Mouse (Mus musculus) forebrain, embryonic 13.5 days (tissue): Measurements from ENCODE around the gene Phtf2. TPM values are rescaled to one million over a fixed set of nuclear protein-coding genes. Genes with fewer than 3 reads are reported as not detected.
A peak's percentile ranks its signal among the peaks of the same experiment; 100 is the strongest.

Experiments used
- ATAC-seq: fragments of 200-750 bp; cut with Nextera tagmentation; 2 replicates; pipeline ENCODE4 v1.8.0; 2017
- H3K27ac ChIP-seq: fragments of 300-500 bp; sonication (generic); 2 replicates; pipeline ENCODE4 v1.5.1; 2015; ENCODE audit warnings: inconsistent platforms, mild to moderate bottlenecking, moderate library complexity
- H3K27me3 ChIP-seq: fragments of 300-500 bp; sonication (generic); 2 replicates; pipeline ENCODE4 v1.6.1; 2015; ENCODE audit warnings: mild to moderate bottlenecking, inconsistent platforms
- H3K36me3 ChIP-seq: fragments of 300-500 bp; sonication (generic); 2 replicates; pipeline ENCODE4 v1.6.1; 2015; ENCODE audit warnings: mild to moderate bottlenecking, inconsistent platforms; ENCODE audit not compliant: poor library complexity, severe bottlenecking
- H3K4me1 ChIP-seq: fragments of 300-500 bp; sonication (generic); 2 replicates; pipeline ENCODE4 v1.6.1; 2015; ENCODE audit warnings: inconsistent platforms
- H3K4me2 ChIP-seq: fragments of 300-500 bp; sonication (generic); 2 replicates; pipeline ENCODE4 v1.6.1; 2015; ENCODE audit warnings: inconsistent platforms, mild to moderate bottlenecking, moderate library complexity
- H3K4me3 ChIP-seq: fragments of 300-500 bp; sonication (generic); 2 replicates; pipeline ENCODE4 v1.5.1; 2015; ENCODE audit warnings: mild to moderate bottlenecking, inconsistent platforms
- H3K9ac ChIP-seq: fragments of 300-500 bp; sonication (generic); 2 replicates; pipeline ENCODE4 v1.6.1; 2015; ENCODE audit warnings: mild to moderate bottlenecking, inconsistent platforms
- H3K9me3 ChIP-seq: fragments of 300-500 bp; sonication (generic); replicated peaks from 2 replicates; pipeline ENCODE4 v1.6.1; 2016; ENCODE audit warnings: inconsistent platforms
- WGBS: fragments of 180-500 bp; shearing (Covaris S2); methylation state at CpG from one replicate; pipeline ENCODE4 v1.1.7; 2015; 5-methylcytosine and 5-hydroxymethylcytosine counted together
- polyA plus RNA-seq: library from polyadenylated mRNA; unstranded; fragments of >200 nt; fragmentation: Nextera tagmentation; extraction: Ambion mirVana; gene quantifications from 2 replicates; pipeline ENCODE4 v1.2.1, GENCODE M21; 2015

Gene Phtf2
- polyA plus RNA-seq, 1 experiment from 2014 or later: 20.7 TPM

DNA sequence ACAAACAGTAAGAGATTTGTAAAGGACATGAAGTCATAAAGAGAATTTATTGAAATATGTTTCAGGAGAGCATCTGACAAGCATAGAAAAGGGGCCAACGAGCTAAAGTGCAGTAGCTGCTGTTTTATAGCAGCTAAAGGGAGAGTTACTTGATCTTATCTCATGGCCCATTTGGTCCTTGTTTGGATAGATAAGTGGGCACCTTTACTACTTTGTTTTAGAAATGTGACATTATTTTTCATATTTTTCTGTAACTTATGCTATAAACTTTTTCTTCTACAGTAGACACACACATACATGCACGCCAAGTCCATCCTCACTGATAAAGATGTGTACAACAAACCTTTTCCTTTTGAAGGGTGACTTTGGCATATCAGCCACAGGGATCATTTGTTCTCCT, 23.5 kb upstream of the Phtf2 start:
- H3K36me3 ChIP-seq: peaks cover 30% of the 10 kb centered on the region
- no peak overlapping the region for H3K4me3 ChIP-seq
- H3K9me3 ChIP-seq: no peaks in the 10 kb centered on the region
- H3K9ac ChIP-seq: no peak overlapping the region
- no peak for ATAC-seq
- no peaks in the 10 kb centered on the region for H3K4me1 ChIP-seq
- no peak overlapping the region for H3K4me2 ChIP-seq
- H3K27ac ChIP-seq: no peak overlapping the region
- 96% methylated on average over 2 of the region's 2 CpGs for WGBS
- no peaks in the 10 kb centered on the region for H3K27me3 ChIP-seq

DNA sequence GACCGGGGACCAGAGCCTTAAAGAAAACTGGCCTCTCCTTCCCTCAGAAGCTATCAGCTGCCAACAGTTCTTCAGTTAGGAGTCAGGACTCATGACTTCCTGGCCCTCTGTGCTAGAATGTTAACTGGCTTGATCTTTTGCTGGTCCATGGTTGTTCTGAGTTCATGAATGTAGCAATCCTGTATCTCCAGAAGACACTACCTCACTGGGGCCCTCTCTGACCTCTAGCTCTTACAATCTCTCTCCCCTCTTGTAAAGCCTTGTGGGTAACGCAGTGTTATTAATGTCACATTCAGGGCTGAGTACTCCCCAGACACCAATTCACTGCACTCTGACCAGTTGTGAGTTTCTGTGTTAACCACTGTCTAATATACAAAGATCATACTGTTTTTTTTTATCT, 22.7 kb upstream of the Phtf2 start:
- Histone ChIP-seq H3K4me3 (no peak overlapping the region), H3K4me1 (no peaks in the 10 kb centered on the region), H3K9ac (no peak overlapping the region), H3K36me3 (peaks cover 30% of the 10 kb centered on the region), H3K27ac (no peak overlapping the region), H3K4me2 (no peak overlapping the region), H3K27me3 (no peaks in the 10 kb centered on the region), H3K9me3 (no peaks in the 10 kb centered on the region)
- no peak for ATAC-seq
- WGBS: 91% methylated on average over 2 of the region's 2 CpGs

DNA sequence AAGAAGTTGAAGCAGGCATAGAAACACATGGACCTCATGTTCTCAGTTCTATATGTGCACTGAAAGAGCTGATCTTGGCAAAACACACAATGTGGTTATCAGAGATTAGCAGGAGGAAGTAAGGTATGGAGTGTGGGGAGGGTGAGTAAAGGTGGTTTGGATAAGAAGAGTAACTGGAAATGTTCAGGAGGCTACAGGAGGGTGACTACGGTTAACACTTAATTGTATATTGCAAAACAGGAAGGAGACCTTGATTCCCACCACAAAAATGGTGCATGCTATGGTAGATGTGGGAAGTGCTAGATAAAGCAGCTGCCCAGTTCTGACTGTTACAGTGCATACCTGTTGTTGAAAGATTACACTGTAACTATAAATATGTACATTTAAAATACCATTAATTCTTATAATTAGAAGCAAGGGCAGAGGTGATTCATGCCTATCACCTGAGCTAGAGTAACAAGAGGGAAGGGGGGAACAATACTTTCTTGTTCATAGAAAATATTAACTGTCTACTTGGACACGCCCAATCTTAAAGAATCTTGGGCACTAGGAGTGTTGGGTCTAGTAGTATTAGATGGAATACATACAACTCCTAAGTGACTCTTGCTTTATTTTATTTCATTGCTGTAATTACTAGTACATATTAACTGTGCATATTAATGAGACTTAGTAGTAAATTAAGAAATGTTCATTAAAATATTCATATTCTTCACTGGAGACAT, 15.7 kb upstream of the Phtf2 start:
- Histone ChIP-seq H3K4me3 (no peak overlapping the region), H3K4me2 (no peak overlapping the region), H3K9me3 (no peaks in the 10 kb centered on the region), H3K4me1 (no peaks in the 10 kb centered on the region), H3K27me3 (no peaks in the 10 kb centered on the region), H3K9ac (no peak overlapping the region), H3K36me3 (peaks cover 32% of the 10 kb centered on the region), H3K27ac (no peak overlapping the region)
- ATAC-seq: no peak
- WGBS: 94% methylated on average over 2 of the region's 2 CpGs

DNA sequence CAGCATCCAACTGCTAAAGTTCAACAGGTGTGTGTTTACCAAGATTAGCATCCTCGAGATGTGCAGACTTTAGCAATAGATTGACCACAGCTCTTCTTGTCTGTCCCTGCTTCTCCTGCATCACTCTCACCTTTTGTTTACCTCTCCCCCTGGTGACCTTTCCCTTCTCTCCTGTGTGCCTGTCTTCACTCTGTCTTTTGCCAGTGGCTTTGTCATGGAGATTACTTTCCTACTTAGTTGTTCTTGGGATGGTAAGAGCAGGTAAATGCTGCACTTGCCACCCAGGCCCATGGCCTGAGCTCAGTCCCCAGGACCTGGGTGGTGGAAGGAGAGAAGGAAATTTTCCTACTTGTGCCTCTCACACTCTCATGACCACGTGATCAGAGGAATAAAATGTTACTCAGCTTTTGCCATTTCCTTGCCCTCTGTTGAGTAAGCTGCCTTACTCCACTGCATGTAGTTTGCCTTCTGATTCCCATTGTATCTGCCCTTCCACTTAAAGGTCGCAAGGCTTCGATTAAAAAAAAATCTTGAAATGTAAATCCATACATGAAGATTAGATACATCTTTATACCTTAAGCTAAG, 2.2 kb upstream of the Phtf2 start:
- no peak for ATAC-seq
- H3K9me3 ChIP-seq: no peaks in the 10 kb centered on the region
- no peak overlapping the region for H3K4me3 ChIP-seq
- H3K9ac ChIP-seq: no peak overlapping the region
- H3K27me3 ChIP-seq: no peaks in the 10 kb centered on the region
- H3K36me3 ChIP-seq: peaks cover 16% of the 10 kb centered on the region
- H3K4me1 ChIP-seq: peaks cover 21% of the 10 kb centered on the region
- 79% methylated on average over 4 of the region's 4 CpGs for WGBS
- peak overlapping the region; percentile 79 for H3K4me2 ChIP-seq
- H3K27ac ChIP-seq: no peak overlapping the region

DNA sequence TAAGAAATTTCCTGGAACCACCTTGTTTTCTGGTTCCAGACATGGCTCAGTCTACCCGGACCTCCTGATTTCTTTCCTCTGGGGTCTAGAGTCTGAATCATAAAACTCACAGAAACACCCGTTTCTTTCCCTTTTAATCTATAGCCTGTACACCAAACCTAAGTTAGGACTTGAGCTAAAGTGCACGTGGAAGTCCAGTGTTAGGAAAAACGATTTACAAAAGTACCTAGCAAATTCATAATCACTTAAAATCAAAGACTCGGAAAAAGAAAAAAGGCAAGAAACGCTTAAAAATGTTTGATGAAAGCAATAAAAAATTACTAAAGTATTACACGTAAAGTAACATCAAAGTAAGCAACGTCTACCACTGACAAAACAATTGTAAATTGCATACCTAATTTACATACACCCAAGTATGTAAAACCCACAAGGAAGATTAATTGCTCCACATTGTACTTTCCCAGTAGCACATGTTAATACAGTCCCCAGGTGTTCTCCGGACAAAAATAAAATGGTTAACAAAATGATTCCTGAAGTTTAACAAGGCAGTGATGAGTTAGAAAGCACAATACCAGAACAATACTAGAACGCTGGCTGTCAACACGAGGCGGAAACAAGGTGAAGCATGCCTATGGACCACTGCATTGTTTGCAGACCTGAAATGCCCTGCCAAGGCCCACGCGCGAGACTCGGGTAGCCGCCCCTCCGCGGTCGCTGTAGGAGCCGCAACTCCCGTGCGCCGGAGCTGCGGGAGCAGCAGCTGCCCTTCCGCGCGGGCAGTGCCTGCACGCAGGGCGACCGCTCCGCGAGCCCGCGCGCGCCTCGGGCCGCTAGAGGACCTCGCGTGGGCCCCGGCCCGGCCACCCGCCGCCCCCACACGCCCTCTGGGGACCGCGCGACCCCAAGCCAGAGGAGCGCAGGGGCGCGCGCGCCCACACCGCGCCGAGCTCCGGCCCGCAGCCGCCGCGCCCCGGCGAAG, 838 bp downstream of the Phtf2 start:
- peak overlapping the region; percentile 98 for H3K27ac ChIP-seq
- H3K9me3 ChIP-seq: no peaks in the 10 kb centered on the region
- peaks cover 21% of the 10 kb centered on the region for H3K4me1 ChIP-seq
- H3K9ac ChIP-seq: peak overlapping the region; percentile 82
- whole genome bisulfite sequencing: 1% methylated on average over 52 of the region's 64 CpGs
- peak overlapping the region; percentile 68 for H3K4me3 ChIP-seq
- H3K4me2 ChIP-seq: peak overlapping the region; percentile 66
- no peaks in the 10 kb centered on the region for H3K27me3 ChIP-seq
- ATAC-seq: no peak; the same call in 1 of the 2 replicates
- H3K36me3 ChIP-seq: peaks cover 8% of the 10 kb centered on the region

DNA sequence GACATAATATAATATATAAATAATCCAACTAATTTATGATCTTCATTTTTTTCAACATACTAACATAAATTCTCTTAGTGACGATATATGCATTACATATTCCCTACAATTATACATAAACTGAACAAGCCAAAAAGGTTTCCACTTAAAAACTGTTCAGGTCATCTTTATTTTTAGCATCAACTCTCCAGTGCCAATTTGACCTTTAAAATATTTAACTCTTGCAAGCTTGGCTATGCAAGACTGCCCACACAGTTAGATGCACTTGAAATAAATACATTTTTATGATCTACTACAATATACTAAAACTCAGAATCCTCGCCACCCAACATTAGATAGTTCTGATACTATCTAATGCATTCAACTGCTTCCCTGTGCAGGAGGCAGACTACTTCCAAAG, 1.5 kb downstream of the Phtf2 start:
- Histone ChIP-seq H3K27ac (no peak overlapping the region), H3K9me3 (no peaks in the 10 kb centered on the region), H3K4me1 (peaks cover 21% of the 10 kb centered on the region), H3K27me3 (no peaks in the 10 kb centered on the region), H3K9ac (no peak overlapping the region), H3K4me3 (peak overlapping the region; percentile 68), H3K4me2 (peak overlapping the region; percentile 66), H3K36me3 (0 out of 2 replicates have a peak, but pooled peaks cover 1% of the 10 kb centered on the region)
- WGBS: 79% methylated on average over 2 of the region's 2 CpGs
- ATAC-seq: no peak

DNA sequence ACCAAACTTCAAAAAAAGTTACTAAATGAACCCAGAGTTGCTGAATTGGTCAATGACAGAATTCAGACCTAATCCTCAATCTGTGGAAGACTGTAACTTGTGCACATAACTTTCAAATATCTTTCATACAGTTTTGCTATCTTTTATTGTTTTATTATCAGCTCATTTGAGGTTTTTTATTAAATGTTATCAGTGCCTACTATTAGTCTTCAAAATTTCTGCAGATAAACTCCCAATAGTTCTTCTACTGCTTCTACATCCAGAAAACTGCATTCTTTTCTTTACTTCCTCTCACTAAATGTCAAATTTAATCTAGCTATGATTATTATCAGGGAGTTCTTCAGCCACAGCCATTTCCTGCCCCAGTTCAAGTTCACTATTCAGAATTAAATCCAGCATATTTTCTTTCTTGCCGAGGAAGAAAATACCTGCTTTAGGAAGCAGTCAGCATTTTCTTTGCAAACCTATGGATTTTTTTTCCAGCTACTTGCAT, 4.9 kb downstream of the Phtf2 start:
- 86% methylated on average over 1 of the region's 1 CpGs for WGBS
- H3K9me3 ChIP-seq: no peaks in the 10 kb centered on the region
- no peaks in the 10 kb centered on the region for H3K27me3 ChIP-seq

DNA sequence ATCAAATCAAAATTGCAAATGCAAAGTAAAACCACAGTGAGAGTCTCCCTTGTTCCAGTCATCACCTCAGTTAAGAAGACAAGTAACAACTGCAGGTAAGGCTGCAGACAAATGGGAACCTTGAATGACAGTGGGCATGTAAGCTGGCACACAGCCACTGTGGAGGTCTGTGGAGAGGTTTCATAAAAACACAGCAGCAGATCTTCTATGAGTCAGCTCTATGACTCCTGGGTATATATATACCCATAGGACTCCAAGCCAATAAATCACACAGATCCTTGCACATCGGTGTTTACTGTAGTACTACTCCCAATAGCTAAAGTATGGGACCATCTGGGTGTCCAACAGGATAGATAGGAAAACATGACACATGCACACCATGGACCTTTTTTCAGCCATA, 8.8 kb downstream of the Phtf2 start:
- Histone ChIP-seq H3K27ac (no peak overlapping the region), H3K4me1 (no peaks in the 10 kb centered on the region), H3K4me2 (no peak overlapping the region), H3K27me3 (no peaks in the 10 kb centered on the region), H3K4me3 (no peak overlapping the region), H3K9ac (no peak overlapping the region), H3K9me3 (no peaks in the 10 kb centered on the region), H3K36me3 (no peaks in the 10 kb centered on the region)
- ATAC-seq: no peak
- 100% methylated on average over 1 of the region's 1 CpGs for WGBS

More for the DNA sequence above, 4.9 kb downstream of the Phtf2 start:
- no peak for ATAC-seq
- no peak overlapping the region for H3K4me2 ChIP-seq
- H3K9ac ChIP-seq: no peak overlapping the region
- H3K36me3 ChIP-seq: no peaks in the 10 kb centered on the region
- H3K4me1 ChIP-seq: peaks cover 5% of the 10 kb centered on the region
- H3K27ac ChIP-seq: no peak overlapping the region
- no peak overlapping the region for H3K4me3 ChIP-seq

DNA sequence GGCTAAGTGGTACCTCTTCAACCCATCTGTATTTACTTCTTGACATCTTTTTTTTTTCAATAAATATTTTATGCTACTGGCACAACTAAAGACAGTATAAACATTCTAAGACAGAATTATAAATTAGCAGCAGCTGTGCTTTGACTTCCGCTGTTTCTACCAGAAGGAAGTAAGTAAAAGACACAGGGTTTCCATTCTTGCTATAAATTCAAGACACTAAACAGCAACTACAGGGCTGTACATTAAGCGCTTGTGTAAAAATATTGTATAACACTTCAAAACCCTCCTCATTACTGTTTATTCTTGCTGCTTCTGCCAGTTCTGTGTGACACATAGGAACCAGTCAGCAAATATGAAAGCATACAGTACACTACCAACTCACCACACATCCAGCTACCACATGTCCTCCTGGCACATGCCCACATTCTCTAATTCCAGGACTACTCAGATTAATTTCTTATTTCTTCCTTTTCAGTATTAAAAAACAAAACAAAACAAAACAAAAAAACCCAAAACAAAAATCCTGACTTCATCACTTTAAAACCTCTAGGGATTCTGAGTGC, 16.6 kb downstream of the Phtf2 start:
- H3K4me1 ChIP-seq: peaks cover 7% of the 10 kb centered on the region
- no peak for ATAC-seq
- H3K36me3 ChIP-seq: no peaks in the 10 kb centered on the region
- no peak overlapping the region for H3K27ac ChIP-seq
- H3K27me3 ChIP-seq: no peaks in the 10 kb centered on the region
- WGBS: 92% methylated on average over 2 of the region's 2 CpGs
- H3K4me3 ChIP-seq: no peak overlapping the region
- H3K9me3 ChIP-seq: no peaks in the 10 kb centered on the region
- H3K4me2 ChIP-seq: no peak overlapping the region
- no peak overlapping the region for H3K9ac ChIP-seq

DNA sequence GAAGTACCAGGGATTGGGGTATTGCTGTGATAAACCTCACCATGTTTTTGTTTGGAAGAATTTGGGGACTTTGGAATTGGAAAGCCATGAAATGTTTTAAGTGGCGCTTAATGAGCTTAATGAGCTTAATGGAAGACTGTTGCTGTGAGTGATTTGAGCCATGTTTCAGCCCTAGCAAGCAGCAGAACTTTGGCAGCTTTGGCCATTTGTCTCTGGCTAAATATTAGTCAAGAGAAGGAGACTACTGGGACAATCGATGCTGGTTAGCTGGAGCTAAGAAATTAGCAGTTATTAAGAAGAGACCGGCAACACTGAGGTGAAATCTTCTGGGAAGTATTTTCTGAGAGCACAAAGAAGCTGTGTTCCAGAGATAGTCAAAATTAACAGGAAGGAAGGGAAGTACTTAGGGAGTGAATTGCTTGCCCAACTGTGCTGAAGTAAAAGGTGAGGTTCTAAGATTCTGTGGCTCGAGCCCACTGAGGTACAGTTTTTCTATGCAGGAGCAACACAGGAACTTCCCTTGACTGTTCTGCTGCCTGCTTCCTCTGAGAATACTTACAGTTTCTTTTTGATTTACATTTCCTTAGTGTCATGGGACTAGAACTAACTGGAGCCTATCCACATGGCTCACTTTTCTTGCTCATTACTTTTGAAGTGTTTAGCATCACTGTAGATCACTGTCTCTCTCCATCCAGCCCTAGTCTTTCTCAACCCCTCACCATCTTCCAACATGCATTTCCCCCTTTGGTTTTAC, 17.5 kb downstream of the Phtf2 start:
- H3K4me1 ChIP-seq: peaks cover 7% of the 10 kb centered on the region
- ATAC-seq: no peak
- H3K4me2 ChIP-seq: no peak overlapping the region
- H3K4me3 ChIP-seq: no peak overlapping the region
- no peak overlapping the region for H3K9ac ChIP-seq
- H3K27me3 ChIP-seq: no peaks in the 10 kb centered on the region
- no peaks in the 10 kb centered on the region for H3K36me3 ChIP-seq
- H3K9me3 ChIP-seq: no peaks in the 10 kb centered on the region
- H3K27ac ChIP-seq: no peak overlapping the region
- WGBS: 72% methylated on average over 4 of the region's 4 CpGs

DNA sequence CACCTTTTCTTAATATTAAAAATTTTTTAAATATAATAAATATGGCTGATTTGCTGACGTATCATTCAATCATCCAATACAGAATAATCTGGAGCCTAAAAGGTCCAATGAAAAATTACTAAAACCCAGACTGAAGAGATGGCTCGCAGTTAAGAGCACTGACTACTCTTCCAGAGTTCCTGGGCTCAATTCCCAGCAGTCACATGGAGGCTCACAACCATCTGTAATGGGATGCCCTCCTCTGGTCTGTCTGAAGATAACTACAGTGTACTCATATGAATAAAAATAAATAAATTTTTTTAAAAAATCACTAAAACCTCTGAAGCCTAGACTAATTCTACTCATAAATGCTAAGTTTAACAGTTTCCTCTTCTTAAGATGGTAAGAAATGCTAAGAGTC, 20.0 kb downstream of the Phtf2 start:
- 97% methylated on average over 2 of the region's 2 CpGs for WGBS
- H3K27me3 ChIP-seq: no peaks in the 10 kb centered on the region
- peaks cover 7% of the 10 kb centered on the region for H3K4me1 ChIP-seq
- H3K9me3 ChIP-seq: no peaks in the 10 kb centered on the region
- H3K4me2 ChIP-seq: no peak overlapping the region
- peaks cover 4% of the 10 kb centered on the region; the same call in 1 of the 2 replicates for H3K36me3 ChIP-seq
- no peak for ATAC-seq
- H3K9ac ChIP-seq: no peak overlapping the region
- no peak overlapping the region for H3K4me3 ChIP-seq
- no peak overlapping the region for H3K27ac ChIP-seq
